Mouse (Mus musculus) mammary gland, adult 2 months (tissue): ENCODE measurements around the gene Sap18b. TPM values are rescaled to one million over a fixed set of nuclear protein-coding genes. Genes with fewer than 3 reads are reported as not detected.

Experiments used
- polyA plus RNA-seq: library from polyadenylated mRNA; depleted of rRNA; stranded (reverse); fragments of >200 nt; gene quantifications from 2 replicates; pipeline ENCODE4 v1.2.3, GENCODE M21; 2012; ENCODE audit warnings: low replicate concordance; rRNA removed

Sap18b gene
- 27.5 and 28.0 TPM in 2 replicates for polyA plus RNA-seq

GRCm38 (mm10) chr8:95825162-95825561, at the start of gene Sap18b:
TSS of gene Sap18b (plus strand) at chr8:95825346.

GRCm38 (mm10) chr8:95807331-95807843, 17.8 kb upstream of the Sap18b start, which contains the start of gene Cnot1:
TSS of gene Cnot1 (minus strand) at chr8:95807464.

GRCm38 (mm10) chr8:95853102-95853843, 28.1 kb downstream of the Sap18b start, which contains the start of gene Slc38a7:
TSS of gene Slc38a7 (minus strand) at chr8:95853539.

Other genes starting within 250 kb of the Sap18b start
- gene Prss54, start 249.0 kb upstream of the Sap18b start, polyA plus RNA-seq: not detected in 2 replicates
- gene Gins3, start 191.9 kb upstream of the Sap18b start, polyA plus RNA-seq: 1.5 and 2.3 TPM in 2 replicates
- gene Ndrg4, start 148.4 kb upstream of the Sap18b start, polyA plus RNA-seq: 22.4 and 26.3 TPM in 2 replicates
- 10.3 and 12.0 TPM in 2 replicates for gene Setd6, start 109.5 kb upstream of the Sap18b start, polyA plus RNA-seq
- gene Cnot1, start 17.9 kb upstream of the Sap18b start, polyA plus RNA-seq: 61.0 and 101 TPM in 2 replicates
- 27.0 and 30.9 TPM in 2 replicates for gene Slc38a7, start 28.2 kb downstream of the Sap18b start, polyA plus RNA-seq
- 50.9 and 119 TPM in 2 replicates for gene Got2, start 63.2 kb downstream of the Sap18b start, polyA plus RNA-seq